Mouse (Mus musculus) C2C12 (cell line): ENCODE data around the gene BC005624.

Experiments
- CTCF ChIP-seq: IDR thresholded peaks from one replicate; pipeline ENCODE4 v1.5.1; 2011; ENCODE audit not compliant: control insufficient read depth, insufficient read depth, insufficient read length
- FOSL1 ChIP-seq: IDR thresholded peaks from one replicate; pipeline ENCODE4 v1.8.0; 2011; ENCODE audit warnings: mild to moderate bottlenecking, low read length; ENCODE audit not compliant: poor library complexity, insufficient read depth, severe bottlenecking
- MAX ChIP-seq: IDR thresholded peaks from one replicate; pipeline ENCODE4 v1.6.1; 2011; ENCODE audit warnings: mild to moderate bottlenecking, control low read depth
- MYOD1 ChIP-seq: IDR thresholded peaks from one replicate; pipeline ENCODE4 v1.6.1; 2011; ENCODE audit warnings: low read depth; ENCODE audit not compliant: control insufficient read depth, insufficient read length
- MYOG ChIP-seq: IDR thresholded peaks from one replicate; pipeline ENCODE4 v1.6.1; 2011; ENCODE audit not compliant: control insufficient read depth, insufficient read length; ENCODE audit errors: extremely low read depth
- USF1 ChIP-seq: IDR thresholded peaks from one replicate; pipeline ENCODE4 v1.6.1; 2011; ENCODE audit warnings: low read depth, mild to moderate bottlenecking, control low read depth, moderate library complexity

DNA sequence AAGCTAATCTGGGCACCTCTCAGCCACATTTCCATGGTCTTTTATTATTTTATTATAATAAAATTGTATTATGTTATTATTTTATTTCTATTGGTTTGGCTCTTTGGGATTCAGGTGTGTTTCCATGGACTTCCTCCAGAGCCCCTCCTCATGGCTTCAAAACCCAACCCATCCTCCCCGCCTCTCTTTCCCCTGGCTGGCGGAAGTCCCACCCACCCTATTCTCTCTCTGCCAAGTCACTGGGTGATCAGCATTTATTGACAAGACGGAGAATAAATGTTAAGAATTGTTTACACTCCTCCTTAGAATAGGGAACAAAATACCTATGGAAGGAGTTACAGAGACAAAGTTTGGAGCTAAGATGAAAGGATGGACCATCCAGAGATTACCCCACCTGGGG, 45.2 kb downstream of the BC005624 start:
- TF ChIP-seq CTCF (no peak), USF1 (no peak), MYOD1 (no peak), MAX (no peak), MYOG (no peak), FOSL1 (no peak)
